Mouse (Mus musculus) cerebellum, postnatal 36 days (tissue): ENCODE measurements around the gene Olfr452.

ENCODE experiments used
- DNase-seq, 2 experiments: peaks; one replicate each; pipeline ENCODE4 v3.0.0; 2021 to 2022; ENCODE audit warnings: mixed read lengths in 2 of 2

Gene Olfr452

GRCm38 (mm10) chr6:42784793-42785192, at the start of gene Olfr452:
TSS of gene Olfr452 (plus strand) at chr6:42785093.
- DNase-seq, result no peak

GRCm38 (mm10) chr6:42739071-42739470, 45.8 kb upstream of the Olfr452 start, which contains the start of gene Olfr453:
TSS of gene Olfr453 (plus strand) at chr6:42739371.
- DNase-seq, result no peak

- no peak for DNase-seq
These were observed 42.6 kb upstream of the Olfr452 start for GRCm38 (mm10) chr6:42742303-42742702.

DNA sequence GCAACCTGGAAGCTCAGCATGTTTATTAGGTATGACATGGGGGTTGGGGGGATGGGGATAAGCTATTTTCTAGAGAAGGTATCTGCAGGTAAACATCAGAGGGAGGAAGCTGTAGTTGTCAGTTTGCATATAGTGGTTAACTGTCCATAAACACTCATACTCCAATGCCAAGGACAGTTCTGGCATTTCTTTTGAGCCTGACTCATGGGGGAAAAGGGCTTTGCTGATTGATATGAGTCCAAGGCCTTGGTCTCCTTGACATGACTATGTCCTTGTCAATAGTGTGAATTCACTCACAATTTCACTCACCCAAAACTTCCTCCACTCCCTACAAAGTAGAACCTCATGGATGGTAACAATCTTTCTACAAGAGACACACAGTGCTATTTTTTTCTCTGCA, 37.0 kb upstream of the Olfr452 start:
- no peak for DNase-seq

GRCm38 (mm10) chr6:42756104-42756503, 28.8 kb upstream of the Olfr452 start, which contains the start of gene Olfr38:
TSS of gene Olfr38 (plus strand) at chr6:42756404.
- DNase-seq, result no peak

GRCm38 (mm10) chr6:42777066-42777465, 7.8 kb upstream of the Olfr452 start:
- no peak for DNase-seq

DNA sequence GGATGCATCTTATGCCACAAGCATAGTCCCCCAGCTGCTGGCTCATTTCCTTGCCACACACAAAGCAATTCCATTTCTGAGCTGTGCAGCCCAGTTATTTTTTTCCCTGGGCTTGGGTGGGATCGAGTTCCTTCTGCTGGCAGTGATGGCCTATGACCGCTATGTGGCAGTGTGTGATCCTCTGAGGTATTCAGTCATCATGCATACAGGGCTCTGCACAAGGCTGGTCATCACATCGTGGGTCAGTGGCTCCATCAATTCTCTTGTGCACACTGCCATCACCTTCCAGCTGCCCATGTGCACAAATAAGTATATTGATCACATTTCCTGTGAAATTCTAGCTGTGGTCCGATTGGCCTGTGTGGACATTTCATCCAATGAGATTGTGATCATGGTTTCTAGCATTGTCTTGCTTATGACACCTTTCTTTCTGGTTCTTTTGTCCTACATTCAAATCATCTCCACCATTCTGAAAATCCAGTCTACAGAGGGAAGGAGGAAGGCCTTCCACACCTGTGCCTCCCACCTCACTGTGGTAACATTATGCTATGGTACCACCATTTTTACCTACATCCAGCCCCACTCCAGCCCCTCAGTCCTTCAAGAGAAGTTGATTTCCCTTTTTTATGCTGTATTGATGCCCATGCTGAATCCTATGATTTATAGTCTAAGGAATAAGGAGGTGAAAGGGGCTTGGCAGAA, 5.5 kb downstream of the Olfr452 start:
- no peak for DNase-seq

DNA sequence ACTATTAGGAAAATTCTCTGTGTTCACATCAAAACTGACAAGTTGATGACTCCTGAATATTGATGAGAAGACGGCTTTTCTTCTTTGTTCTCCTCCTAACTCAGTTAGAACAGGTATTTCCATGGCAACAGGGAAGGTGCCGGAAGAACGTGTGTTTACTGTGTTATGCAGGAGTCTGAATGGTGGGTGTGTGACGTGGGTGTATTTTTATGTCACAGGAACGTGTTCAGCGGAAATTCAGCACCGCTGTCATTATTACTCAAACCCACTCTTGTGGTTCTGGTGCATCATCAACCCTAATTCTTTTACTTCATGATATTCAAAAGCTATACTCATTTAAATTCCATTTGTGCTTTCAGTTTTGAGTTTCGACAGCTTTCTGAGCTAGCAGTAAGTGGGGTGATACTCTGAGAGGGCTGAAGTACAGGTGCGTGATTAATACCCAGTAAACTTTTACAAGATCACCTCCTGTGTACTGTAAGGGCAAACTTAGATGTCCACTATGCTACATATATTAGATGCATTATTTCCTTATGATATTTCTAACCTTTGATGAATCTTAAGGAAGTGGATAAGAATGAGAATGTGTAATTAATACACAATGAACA, 6.2 kb downstream of the Olfr452 start:
- no peak for DNase-seq

- no peak for DNase-seq
These were observed 10.1 kb downstream of the Olfr452 start for GRCm38 (mm10) chr6:42794982-42795381.

DNA sequence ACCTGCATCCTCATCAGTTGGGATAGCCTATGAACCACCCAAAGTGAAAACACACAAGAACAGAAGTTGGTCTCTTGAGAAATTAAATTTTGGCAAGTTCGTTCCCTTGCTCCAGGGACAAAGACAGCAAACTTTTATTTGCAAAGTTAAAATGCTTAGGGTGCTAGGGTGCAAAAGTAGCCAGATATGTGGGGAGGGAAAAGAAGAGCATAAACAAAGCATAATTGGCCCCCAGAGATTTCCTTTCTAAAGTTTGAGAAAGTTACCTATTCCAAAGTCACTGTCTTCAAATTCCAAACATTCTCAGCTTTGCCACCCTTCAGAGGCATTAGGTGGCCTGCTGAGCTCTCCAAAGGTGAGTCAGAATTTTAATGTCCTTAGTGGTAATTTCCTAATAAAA, 26.7 kb downstream of the Olfr452 start, which contains the start of gene Olfr450:
Gene Olfr450 (plus strand): TSS at position 301 of the 400 bp plus-strand sequence.
- DNase-seq, result no peak

DNA sequence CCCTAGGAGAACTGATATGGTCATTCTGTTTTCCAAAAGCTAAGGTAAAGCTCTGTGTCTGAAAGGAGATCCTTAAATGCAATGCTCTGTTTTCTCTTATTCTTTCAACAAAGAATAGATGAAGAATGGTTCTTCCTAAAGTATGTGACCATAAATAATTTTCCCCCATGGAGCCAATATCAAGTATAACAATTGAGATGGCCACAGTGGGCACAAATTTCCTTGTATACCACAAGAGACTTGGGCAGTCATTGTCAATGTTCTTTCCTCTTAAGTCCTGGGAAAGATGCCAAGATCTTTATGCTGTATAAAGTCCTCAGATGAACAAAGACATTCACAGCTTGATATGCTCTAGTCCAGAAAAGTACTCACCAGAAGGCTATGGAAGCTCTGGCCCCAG, 49.2 kb downstream of the Olfr452 start, which contains the start of gene Olfr449:
Gene Olfr449 (plus strand): TSS at position 301 of the 400 bp plus-strand sequence.
- no peak for DNase-seq
